In genomic region chr16:38433514-38433913, GRCm38 (mm10) we compare ENCODE assay signal across 1 mouse cellular context.
TF ChIP-seq lines count a peak whose summit lies in the region.

No protein-coding gene starts in this region.

TF ChIP-seq in CH12.LX, 34 proteins besides CTCF, POLR2A, EP300 and RAD21:
- TF ChIP-seq SMC3 (IDR thresholded peaks at IDR 0.05; ENCODE audit: low read depth, low read length) = no peak
- TF ChIP-seq UBTF (IDR thresholded peaks at IDR 0.05; ENCODE audit: low read depth, low read length) = no peak
- no peak for TF ChIP-seq PAX5 (IDR thresholded peaks at IDR 0.05; ENCODE audit: low read length)
- no peak for TF ChIP-seq MAX (IDR thresholded peaks at IDR 0.05; ENCODE audit: low read length)
- no peak for TF ChIP-seq RCOR1 (conservative IDR thresholded peaks at IDR 0.05; ENCODE audit: low read depth, low read length)
- no peak for TF ChIP-seq MEF2A (IDR thresholded peaks at IDR 0.05; ENCODE audit: borderline replicate concordance, low read depth, low read length)
- no peak for TF ChIP-seq MAZ (IDR thresholded peaks at IDR 0.05; ENCODE audit: low read depth, low read length)
- no peak for TF ChIP-seq BHLHE40 (IDR thresholded peaks at IDR 0.05; ENCODE audit: low read depth, low read length)
- TF ChIP-seq ZC3H11A (IDR thresholded peaks at IDR 0.05; ENCODE audit: low read depth, low read length) = no peak
- no peak for TF ChIP-seq JUND (conservative IDR thresholded peaks at IDR 0.05; ENCODE audit: low read depth, low read length)
